Mouse (Mus musculus) heart, postnatal 0 days (tissue): ENCODE results near the gene Ciz1. TPM values are rescaled to one million over a fixed set of nuclear protein-coding genes. Genes with fewer than 3 reads are reported as not detected.
A peak's percentile ranks its signal among the peaks of the same experiment; 100 is the strongest.

Source experiments
- ATAC-seq: fragments of 200-750 bp; cut with Nextera tagmentation; 2 replicates; pipeline ENCODE4 v1.8.0; 2017; ENCODE audit warnings: low read depth, moderate number of reproducible peaks, moderate library complexity; ENCODE audit not compliant: insufficient read depth
- DNase-seq: peaks from one replicate; pipeline ENCODE4 v3.0.0-alpha.2; 2016; ENCODE audit warnings: low spot score
- H3K27ac ChIP-seq: fragments of 300-500 bp; sonication (generic); 2 replicates; pipeline ENCODE4 v1.5.1; 2014; ENCODE audit warnings: low read depth, mild to moderate bottlenecking
- H3K27me3 ChIP-seq: fragments of 300-500 bp; sonication (generic); 2 replicates; pipeline ENCODE4 v1.6.1; 2014; ENCODE audit warnings: low read length, mixed read lengths; ENCODE audit not compliant: control insufficient read depth, insufficient read depth
- H3K36me3 ChIP-seq: fragments of 300-500 bp; sonication (generic); replicated peaks from 2 replicates; pipeline ENCODE4 v1.6.1; 2014; ENCODE audit warnings: low read length, mixed read lengths; ENCODE audit not compliant: control insufficient read depth, insufficient read depth
- H3K4me1 ChIP-seq: fragments of 300-500 bp; sonication (generic); 2 replicates; pipeline ENCODE4 v1.6.1; 2014; ENCODE audit warnings: antibody characterized with exemption; ENCODE audit not compliant: control insufficient read depth, insufficient read depth
- H3K4me2 ChIP-seq: fragments of 300-500 bp; sonication (generic); 2 replicates; pipeline ENCODE4 v1.6.1; 2014; ENCODE audit warnings: low read depth, mild to moderate bottlenecking, low read length, moderate library complexity
- H3K4me3 ChIP-seq: fragments of 300-500 bp; sonication (generic); 2 replicates; pipeline ENCODE4 v1.5.1; 2014; ENCODE audit warnings: low read depth, low read length
- H3K9ac ChIP-seq: fragments of 300-500 bp; sonication (generic); replicated peaks from 2 replicates; pipeline ENCODE4 v1.6.1; 2014; ENCODE audit warnings: low read depth, low read length, mixed read lengths
- H3K9me3 ChIP-seq: fragments of 300-500 bp; sonication (generic); replicated peaks from 2 replicates; pipeline ENCODE4 v1.6.1; 2016; ENCODE audit warnings: low read length; ENCODE audit not compliant: control insufficient read depth
- CTCF ChIP-seq: IDR thresholded peaks from 2 replicates; pipeline ENCODE4 v1.5.1; 2016; ENCODE audit warnings: antibody characterized with exemption, control low read depth, low read depth
- EP300 ChIP-seq: IDR thresholded peaks from 2 replicates; pipeline ENCODE4 v1.6.1; 2016; ENCODE audit warnings: antibody characterized with exemption, low read depth
- WGBS: fragments of 180-500 bp; shearing (Covaris S2); extraction: QIAGEN DNeasy Blood & Tissue Kit; methylation state at CpG from one replicate; pipeline ENCODE4 v1.1.7; 2014; 5-methylcytosine and 5-hydroxymethylcytosine counted together
- polyA plus RNA-seq: library from polyadenylated mRNA; unstranded; fragments of >200 nt; fragmentation: Nextera tagmentation; extraction: Ambion mirVana; gene quantifications from 2 replicates; pipeline ENCODE4 v1.2.1, GENCODE M21; 2015
- total RNA-seq: library from RNA; depleted of rRNA; stranded (reverse); fragments of >200 nt; gene quantifications from 2 replicates; pipeline ENCODE4 v1.2.3, GENCODE M21; 2014; ENCODE audit warnings: low replicate concordance

Gene Ciz1
- total and polyA plus RNA-seq, 2 experiments from 2014 or later = 17.6 to 79.9 TPM

DNA sequence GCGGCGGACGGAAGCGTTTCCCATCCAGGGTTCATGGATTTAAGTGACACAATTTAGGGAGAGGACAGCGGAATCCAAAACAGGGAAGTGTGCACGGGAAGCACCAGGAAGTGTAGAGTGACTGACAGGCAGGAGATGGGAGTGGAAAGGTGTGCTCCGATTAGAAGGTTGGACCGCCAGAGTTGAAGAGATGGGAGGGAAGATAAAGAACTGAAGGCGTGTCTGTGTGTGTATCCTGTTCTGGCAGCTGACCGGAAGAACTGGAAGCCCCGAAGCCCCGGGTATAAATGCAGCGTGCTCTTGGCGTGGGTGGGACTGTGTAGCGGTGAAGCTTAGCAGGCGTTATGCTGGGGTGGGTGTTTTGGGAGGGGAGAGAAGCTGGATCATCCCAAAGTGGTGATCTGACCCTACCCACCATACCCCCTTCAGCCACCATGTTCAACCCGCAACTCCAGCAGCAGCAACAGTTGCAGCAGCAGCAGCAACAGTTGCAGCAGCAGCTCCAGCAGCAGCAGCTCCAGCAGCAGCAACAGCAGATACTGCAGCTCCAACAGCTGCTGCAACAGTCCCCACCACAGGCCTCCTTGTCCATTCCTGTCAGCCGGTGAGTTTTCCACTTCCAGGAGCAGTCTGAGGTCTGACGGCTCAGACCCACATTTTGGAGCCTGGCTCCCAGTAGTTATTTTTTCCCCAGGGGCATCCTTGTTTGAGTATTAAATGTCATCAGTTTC is 11.4 kb downstream of the Ciz1 start:
- WGBS = 7% methylated on average over 19 of the region's 19 CpGs
- peak; percentile 27 for ATAC-seq

DNA sequence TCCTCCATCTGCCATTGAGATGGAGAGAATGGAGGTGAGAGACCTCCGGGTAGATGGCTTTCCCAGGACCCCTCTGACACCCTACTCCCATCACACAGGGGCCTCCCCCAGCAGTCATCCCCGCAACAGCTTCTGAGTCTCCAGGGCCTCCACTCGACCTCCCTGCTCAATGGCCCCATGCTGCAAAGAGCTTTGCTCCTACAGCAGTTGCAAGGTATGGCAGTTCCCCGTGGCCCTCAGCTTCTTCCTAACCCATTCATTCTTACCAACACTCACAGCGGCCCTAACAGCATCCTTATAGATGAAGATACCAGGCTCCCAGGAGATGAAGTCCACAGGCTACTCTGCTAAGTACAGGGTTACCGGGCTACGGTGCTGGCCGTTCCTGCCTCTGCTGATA is 12.0 kb downstream of the Ciz1 start:
- Histone ChIP-seq H3K9ac (peak overlapping the region; percentile 72; the same call in 1 of the 2 replicates), H3K4me3 (no peak overlapping the region), H3K36me3 (peaks cover 37% of the 10 kb centered on the region), H3K27ac (no peak overlapping the region; the same call in 1 of the 2 replicates), H3K4me2 (peak overlapping the region; percentile 69; the same call in 1 of the 2 replicates), H3K9me3 (no peaks in the 10 kb centered on the region), H3K27me3 (no peaks in the 10 kb centered on the region), H3K4me1 (peaks cover 5% of the 10 kb centered on the region)
- 88% methylated on average over 8 of the region's 8 CpGs for WGBS
- DNase-seq = no peak
- ATAC-seq = no peak
- no peak for TF ChIP-seq CTCF

More for the DNA sequence above, 11.4 kb downstream of the Ciz1 start:
- H3K4me2 ChIP-seq = peak overlapping the region; percentile 69
- H3K4me3 ChIP-seq = peak overlapping the region; percentile 61
- peaks cover 37% of the 10 kb centered on the region for H3K36me3 ChIP-seq
- TF ChIP-seq CTCF (no peak), EP300 (no peak)
- DNase-seq = peak; percentile 40
- peak overlapping the region; percentile 84 for H3K27ac ChIP-seq
- peak overlapping the region; percentile 72 for H3K9ac ChIP-seq
- no peaks in the 10 kb centered on the region for H3K27me3 ChIP-seq
- peaks cover 5% of the 10 kb centered on the region for H3K4me1 ChIP-seq
- no peaks in the 10 kb centered on the region for H3K9me3 ChIP-seq

DNA sequence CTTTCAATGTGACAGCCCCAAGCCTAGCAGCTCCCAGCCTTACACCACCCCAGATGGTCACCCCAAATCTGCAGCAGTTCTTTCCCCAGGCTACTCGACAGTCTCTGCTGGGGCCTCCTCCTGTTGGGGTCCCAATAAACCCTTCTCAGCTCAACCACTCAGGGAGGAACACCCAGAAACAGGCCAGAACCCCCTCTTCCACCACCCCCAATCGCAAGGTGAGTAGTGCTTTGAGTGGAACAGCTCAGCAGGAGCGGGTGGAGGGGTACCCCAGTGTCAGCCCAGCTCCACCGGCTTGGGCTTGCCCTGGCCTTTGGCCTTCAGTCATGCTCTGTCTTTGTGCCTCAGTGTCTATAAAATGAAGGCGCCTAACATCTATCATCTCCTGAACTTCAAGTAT is 15.2 kb downstream of the Ciz1 start:
- TF ChIP-seq CTCF = no peak
- no peak for TF ChIP-seq EP300
- H3K36me3 ChIP-seq = peaks cover 66% of the 10 kb centered on the region
- no peak overlapping the region for H3K9ac ChIP-seq
- no peak overlapping the region for H3K27ac ChIP-seq
- H3K27me3 ChIP-seq = no peaks in the 10 kb centered on the region
- H3K9me3 ChIP-seq = no peaks in the 10 kb centered on the region
- no peak overlapping the region for H3K4me3 ChIP-seq
- no peak for DNase-seq
- no peak overlapping the region for H3K4me2 ChIP-seq
- WGBS = 93% methylated on average over 5 of the region's 5 CpGs
- ATAC-seq = no peak
- H3K4me1 ChIP-seq = peaks cover 5% of the 10 kb centered on the region

DNA sequence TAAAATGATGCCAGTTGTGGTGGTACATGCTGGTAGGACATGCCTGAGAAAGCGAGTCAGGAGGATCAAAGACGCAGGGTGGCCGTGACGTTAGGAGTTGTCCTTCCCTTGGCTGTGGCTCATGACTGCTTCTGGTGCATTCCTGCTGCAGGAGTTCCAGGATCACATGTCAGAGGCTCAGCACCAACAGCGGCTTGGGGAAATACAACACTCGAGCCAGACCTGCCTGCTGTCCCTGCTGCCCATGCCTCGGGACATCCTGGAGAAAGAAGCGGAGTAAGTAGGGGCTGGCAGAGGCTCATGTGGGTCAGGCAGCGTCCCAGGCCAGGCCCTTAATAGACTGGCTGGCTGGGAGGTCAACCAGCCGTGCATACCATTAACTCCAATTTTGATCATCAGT is 22.1 kb downstream of the Ciz1 start:
- peaks cover 88% of the 10 kb centered on the region for H3K36me3 ChIP-seq
- ATAC-seq (peak; percentile 34; the same call in 1 of the 2 replicates), DNase-seq (no peak)
- no peak overlapping the region; the same call in 1 of the 2 replicates for H3K27ac ChIP-seq
- WGBS = 58% methylated on average over 10 of the region's 10 CpGs
- H3K4me1 ChIP-seq = no peaks in the 10 kb centered on the region
- no peak overlapping the region for H3K4me2 ChIP-seq
- H3K9me3 ChIP-seq = no peaks in the 10 kb centered on the region
- no peak for TF ChIP-seq EP300
- no peak for TF ChIP-seq CTCF
- H3K27me3 ChIP-seq = no peaks in the 10 kb centered on the region
- no peak overlapping the region for H3K4me3 ChIP-seq
- no peak overlapping the region for H3K9ac ChIP-seq

DNA sequence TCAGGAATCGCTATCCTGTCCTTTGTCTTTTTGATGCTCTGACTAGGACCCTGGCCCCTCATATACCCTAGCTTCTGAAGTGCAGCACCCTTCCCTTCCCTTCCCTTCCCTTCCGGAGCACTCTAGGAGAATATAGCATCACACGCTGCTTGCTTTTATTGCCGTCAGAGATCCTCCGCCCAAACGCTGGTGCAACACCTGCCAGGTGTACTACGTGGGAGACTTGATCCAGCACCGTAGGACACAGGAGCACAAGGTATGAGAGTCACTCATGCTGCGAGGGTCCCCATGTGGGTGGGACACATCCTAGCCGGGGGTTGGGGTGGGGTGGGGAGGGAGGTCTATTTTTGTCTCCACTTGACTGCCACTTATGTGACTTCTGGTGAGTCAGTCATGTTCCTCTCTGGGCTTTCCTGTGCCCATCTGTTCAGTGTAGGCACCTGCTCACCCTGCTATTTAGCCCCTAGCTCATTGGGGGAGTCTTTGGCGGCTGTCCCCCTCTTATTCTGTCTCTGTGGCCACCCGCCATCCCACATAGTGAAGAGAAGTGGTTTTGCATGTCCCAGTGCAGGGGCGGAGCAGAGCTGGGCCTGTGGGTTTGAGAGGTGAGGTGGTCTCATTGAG is 23.3 kb downstream of the Ciz1 start:
- Histone ChIP-seq H3K9ac (no peak overlapping the region), H3K36me3 (peaks cover 82% of the 10 kb centered on the region), H3K27me3 (no peaks in the 10 kb centered on the region), H3K4me2 (no peak overlapping the region), H3K4me3 (no peak overlapping the region), H3K9me3 (no peaks in the 10 kb centered on the region), H3K27ac (no peak overlapping the region), H3K4me1 (no peaks in the 10 kb centered on the region)
- WGBS = 66% methylated on average over 13 of the region's 13 CpGs
- ATAC-seq (0 out of 2 replicates have a peak, but pooled peaks have one; percentile 14), DNase-seq (no peak)
- TF ChIP-seq EP300 = no peak
- no peak for TF ChIP-seq CTCF
